Mouse (Mus musculus): ENCODE data around the gene Srebf1.

Gene Srebf1

GRCm38 (mm10) chr11:60176975-60177657, 45.3 kb downstream of the Srebf1 start:
- peak in 1 of 2 experiments; percentile 54 for DNase-seq

GRCm38 (mm10) chr11:60176182-60176974, 46.0 kb downstream of the Srebf1 start:
- peak; percentile 63 to 73 for DNase-seq

GRCm38 (mm10) chr11:60175371-60176181, 46.8 kb downstream of the Srebf1 start:
- peak; percentile 39 to 58 for DNase-seq

- DNase-seq, result no peak
Measured at GRCm38 (mm10) chr11:60173606-60174184, 48.7 kb downstream of the Srebf1 start.

DNA sequence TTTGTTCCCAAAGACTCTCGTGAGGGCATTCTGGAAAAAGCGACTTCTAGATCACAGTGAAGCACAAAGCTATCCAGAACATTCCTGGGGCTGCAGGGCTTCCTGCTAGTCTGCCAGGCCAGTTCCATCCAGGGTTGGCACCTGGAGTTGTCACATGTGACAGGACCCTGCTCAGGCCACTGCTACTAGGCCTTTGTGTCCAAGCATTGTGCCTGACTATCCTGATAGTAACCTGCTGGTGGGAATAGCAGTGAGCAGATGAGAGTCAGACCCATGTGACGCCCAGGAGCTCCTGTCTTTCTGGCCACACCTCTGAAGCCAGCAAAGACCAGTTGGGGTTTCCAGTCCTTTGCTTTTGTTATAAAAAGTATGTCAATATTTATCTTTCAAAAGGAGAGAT, 50.3 kb downstream of the Srebf1 start:
- DNase-seq, result no peak

- no peak for DNase-seq
Measured at GRCm38 (mm10) chr11:60168780-60169179, 53.6 kb downstream of the Srebf1 start.

GRCm38 (mm10) chr11:60165076-60165475, 57.3 kb downstream of the Srebf1 start:
- DNase-seq, result no peak

DNA sequence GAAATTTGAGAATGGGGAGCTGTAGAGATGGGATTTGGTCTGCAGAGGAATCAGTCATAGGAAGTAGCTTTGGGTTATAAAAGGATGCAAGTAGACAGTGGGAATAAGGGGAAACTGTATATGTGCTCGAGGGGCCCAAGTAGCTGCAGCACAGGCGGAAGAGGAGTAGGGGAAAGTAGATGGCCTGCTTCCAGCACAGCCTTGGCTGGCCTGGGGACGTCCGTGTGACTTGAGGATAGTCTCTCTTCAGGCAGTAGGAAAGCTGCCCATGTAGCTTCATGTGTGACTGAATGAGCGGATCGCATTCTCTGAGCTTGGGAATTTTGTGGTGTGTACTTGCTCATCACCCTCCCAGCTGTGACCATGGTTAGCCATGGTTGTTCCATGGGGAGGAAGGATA, 57.9 kb downstream of the Srebf1 start:
- no peak for DNase-seq

- peak in 1 of 2 experiments; percentile 36 for DNase-seq
Measured at GRCm38 (mm10) chr11:60163362-60163761, 59.0 kb downstream of the Srebf1 start.

DNA sequence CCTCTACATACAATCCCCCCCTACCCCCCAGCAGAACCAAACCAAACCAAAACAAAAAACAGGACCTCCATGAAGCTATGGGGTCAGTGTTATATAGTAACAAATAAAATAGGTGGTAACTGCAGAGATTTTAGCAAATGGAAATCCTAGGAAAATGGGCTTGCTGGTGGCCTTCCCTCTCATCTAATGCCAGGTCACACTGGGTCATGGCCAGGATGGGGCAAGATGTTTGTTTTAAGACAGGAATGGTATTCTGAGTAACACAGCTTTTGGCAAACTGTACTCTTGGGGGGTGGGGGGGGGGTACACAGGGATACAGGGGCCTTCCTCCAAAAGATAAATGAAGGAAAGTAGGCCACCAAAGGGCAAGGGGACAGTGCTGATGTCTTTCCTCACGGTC, 59.8 kb downstream of the Srebf1 start:
- no peak for DNase-seq

GRCm38 (mm10) chr11:60161146-60161874, 61.1 kb downstream of the Srebf1 start:
- peak; percentile 32 to 50 for DNase-seq

DNA sequence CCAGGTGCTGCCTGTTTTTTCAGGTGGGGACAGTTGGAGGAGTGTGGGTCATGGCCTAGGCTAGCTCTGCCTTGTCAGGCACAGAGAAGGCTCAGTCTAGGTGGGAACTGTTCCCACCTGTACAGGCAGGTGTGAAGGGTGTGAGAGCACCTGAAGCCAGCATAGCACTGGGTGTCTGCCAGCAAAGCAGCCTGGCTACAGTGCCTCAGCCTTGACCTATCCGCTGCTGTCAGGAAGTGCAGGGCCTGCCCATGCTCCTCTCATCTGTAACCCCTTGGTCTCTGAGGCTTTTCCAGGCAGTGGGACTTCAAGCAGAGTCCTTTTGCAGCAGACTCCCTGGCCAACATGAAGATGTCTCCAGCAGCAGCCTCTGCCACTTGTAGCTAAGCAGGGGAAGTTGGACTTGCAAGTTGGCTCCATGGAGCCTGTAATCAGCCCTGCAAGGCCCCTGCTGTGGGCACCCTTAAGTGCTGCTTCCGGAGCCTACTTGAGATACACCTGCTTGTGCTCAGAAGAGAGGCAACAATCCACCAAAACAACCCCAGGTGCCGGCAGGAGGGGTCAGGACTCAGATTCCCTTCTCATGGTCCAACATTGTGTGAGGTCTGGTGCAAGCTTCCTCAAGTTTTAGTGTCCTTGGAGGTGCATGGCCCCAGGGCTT, 61.8 kb downstream of the Srebf1 start:
- DNase-seq, result peak; percentile 48 to 67

- DNase-seq, result no peak
Measured at GRCm38 (mm10) chr11:60159955-60160354, 62.4 kb downstream of the Srebf1 start.

GRCm38 (mm10) chr11:60158271-60158670, 64.1 kb downstream of the Srebf1 start:
- DNase-seq, result peak; percentile 12 to 36

GRCm38 (mm10) chr11:60155690-60156089, 66.7 kb downstream of the Srebf1 start:
- no peak for DNase-seq

- DNase-seq, result no peak
Measured at GRCm38 (mm10) chr11:60153936-60154335, 68.4 kb downstream of the Srebf1 start.

GRCm38 (mm10) chr11:60152339-60152738, 70.0 kb downstream of the Srebf1 start:
- DNase-seq, result no peak

GRCm38 (mm10) chr11:60150677-60151076, 71.7 kb downstream of the Srebf1 start:
- no peak for DNase-seq
